Mouse (Mus musculus): ENCODE data around the gene Foxn2. TPM values are rescaled to one million over a fixed set of nuclear protein-coding genes. Genes with fewer than 3 reads are reported as not detected.
"Not testable (repeated sequence)": the region's sequence is repeated elsewhere in the genome, so short reads cannot be mapped to it uniquely, and the experiment has no call there.

Gene Foxn2
- polyA plus RNA-seq, 1 experiment from 2014 or later, result 17.3 TPM

- Histone ChIP-seq H3K27ac (replicated peaks) (no peak overlapping the region), H3K27me3 (replicated peaks; ENCODE audit: low read depth, poor library complexity, severe bottlenecking) (no peaks in the 10 kb centered on the region), H3K4me3 (no peak overlapping the region), H3K36me3 (replicated peaks) (no peaks in the 10 kb centered on the region), H3K9me3 (no peaks in the 10 kb centered on the region), H3K4me1 (no peaks in the 10 kb centered on the region)
- 89% methylated on average over 6 of the region's 6 CpGs for WGBS
- no peak for DNase-seq (ENCODE audit: low spot score)
Measured at GRCm38 (mm10) chr17:88421246-88421645, 19.3 kb upstream of the Foxn2 start.

DNA sequence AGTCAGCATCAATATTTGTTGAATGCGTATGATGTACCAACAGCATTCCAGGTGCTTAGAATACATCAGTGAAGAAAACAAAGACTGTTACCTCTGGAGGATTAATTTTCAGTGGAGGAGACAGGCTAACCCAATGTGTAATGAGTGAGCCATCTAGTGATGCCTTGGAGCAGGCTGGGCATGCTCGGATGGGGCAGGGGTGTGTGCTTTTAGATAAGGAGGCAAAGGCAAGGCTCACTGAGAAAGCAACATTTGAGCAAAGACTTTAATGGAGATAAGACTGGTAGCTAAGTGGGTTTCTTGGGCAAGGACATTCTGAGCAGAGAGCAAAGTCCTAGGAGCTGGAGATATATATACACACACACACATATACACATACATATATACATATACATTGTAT, 9.8 kb upstream of the Foxn2 start:
- no peak for DNase-seq (ENCODE audit: low spot score)
- no peak overlapping the region for H3K27ac ChIP-seq (replicated peaks)
- no peaks in the 10 kb centered on the region for H3K9me3 ChIP-seq
- H3K4me3 ChIP-seq, result no peak overlapping the region
- no peaks in the 10 kb centered on the region for H3K4me1 ChIP-seq
- no peaks in the 10 kb centered on the region for H3K36me3 ChIP-seq (replicated peaks)
- no peaks in the 10 kb centered on the region for H3K27me3 ChIP-seq (replicated peaks; ENCODE audit: low read depth, poor library complexity, severe bottlenecking)
- WGBS, result 90% methylated on average over 2 of the region's 2 CpGs

- no peak overlapping the region for H3K27ac ChIP-seq (replicated peaks)
- WGBS, result 86% methylated on average over 12 of the region's 12 CpGs
- no peaks in the 10 kb centered on the region for H3K4me1 ChIP-seq
- H3K36me3 ChIP-seq (replicated peaks), result no peaks in the 10 kb centered on the region
- no peak overlapping the region for H3K4me3 ChIP-seq
- no peaks in the 10 kb centered on the region for H3K27me3 ChIP-seq (replicated peaks; ENCODE audit: low read depth, poor library complexity, severe bottlenecking)
- DNase-seq (ENCODE audit: low spot score), result no peak
- H3K9me3 ChIP-seq, result no peaks in the 10 kb centered on the region
Measured at GRCm38 (mm10) chr17:88431486-88431885, 9.0 kb upstream of the Foxn2 start.

DNA sequence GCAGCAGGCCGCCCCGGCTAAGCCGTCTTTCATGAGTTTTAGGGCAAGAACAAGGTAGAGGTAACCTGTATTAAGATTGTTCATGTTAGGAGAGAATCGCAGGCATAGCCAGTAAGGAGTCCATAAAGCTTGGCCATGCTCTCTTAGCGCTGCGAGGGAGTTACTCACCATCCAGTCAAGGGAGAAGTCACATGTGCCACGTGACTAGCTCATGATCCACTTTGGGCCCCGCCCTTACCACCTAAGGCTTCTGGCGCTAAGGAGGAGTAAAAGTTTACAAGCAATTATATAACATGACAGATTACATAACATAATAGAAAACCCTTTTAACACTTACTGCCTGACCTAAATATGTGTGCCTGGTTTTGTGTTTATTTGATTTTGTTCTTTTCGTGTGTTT, 8.5 kb upstream of the Foxn2 start:
- no peaks in the 10 kb centered on the region for H3K4me1 ChIP-seq
- no peak overlapping the region for H3K27ac ChIP-seq (replicated peaks)
- no peaks in the 10 kb centered on the region for H3K9me3 ChIP-seq
- H3K27me3 ChIP-seq (replicated peaks; ENCODE audit: low read depth, poor library complexity, severe bottlenecking), result no peaks in the 10 kb centered on the region
- 85% methylated on average over 10 of the region's 10 CpGs for WGBS
- no peak for DNase-seq (ENCODE audit: low spot score)
- no peak overlapping the region for H3K4me3 ChIP-seq
- H3K36me3 ChIP-seq (replicated peaks), result no peaks in the 10 kb centered on the region

DNA sequence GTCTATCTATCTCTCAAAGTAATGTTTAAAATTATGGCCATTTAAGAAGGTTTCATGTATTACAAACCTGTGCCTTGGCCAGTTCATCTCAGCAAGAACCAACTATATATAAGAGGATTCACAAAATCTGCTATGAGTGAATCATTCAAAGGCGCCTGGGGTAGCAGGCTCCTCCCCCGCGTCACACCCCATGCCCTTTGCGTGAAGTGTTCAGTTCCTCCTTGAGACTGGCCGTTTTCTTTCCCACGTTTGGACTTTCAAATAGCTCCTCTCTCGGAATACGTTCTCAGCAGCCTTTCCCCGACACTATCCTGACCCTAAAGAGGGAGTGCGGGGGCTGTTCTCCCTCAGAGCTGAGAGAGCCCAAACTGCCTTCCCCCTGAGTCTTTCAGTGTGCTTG, 5.2 kb upstream of the Foxn2 start:
- no peaks in the 10 kb centered on the region for H3K36me3 ChIP-seq (replicated peaks)
- WGBS, result 81% methylated on average over 10 of the region's 10 CpGs
- H3K9me3 ChIP-seq, result no peaks in the 10 kb centered on the region
- H3K27me3 ChIP-seq (replicated peaks; ENCODE audit: low read depth, poor library complexity, severe bottlenecking), result no peaks in the 10 kb centered on the region
- no peak for DNase-seq (ENCODE audit: low spot score)
- peaks cover 4% of the 10 kb centered on the region; the same call in 1 of the 2 replicates for H3K4me1 ChIP-seq
- no peak overlapping the region for H3K4me3 ChIP-seq
- H3K27ac ChIP-seq (replicated peaks), result no peak overlapping the region

GRCm38 (mm10) chr17:88436284-88436683, 4.2 kb upstream of the Foxn2 start:
- Histone ChIP-seq H3K27me3 (replicated peaks; ENCODE audit: low read depth, poor library complexity, severe bottlenecking) (no peaks in the 10 kb centered on the region), H3K9me3 (no peaks in the 10 kb centered on the region), H3K36me3 (replicated peaks) (no peaks in the 10 kb centered on the region), H3K4me1 (peaks cover 4% of the 10 kb centered on the region; the same call in 1 of the 2 replicates), H3K4me3 (no peak overlapping the region), H3K27ac (replicated peaks) (no peak overlapping the region)
- 91% methylated on average over 4 of the region's 4 CpGs for WGBS
- DNase-seq (ENCODE audit: low spot score), result no peak

DNA sequence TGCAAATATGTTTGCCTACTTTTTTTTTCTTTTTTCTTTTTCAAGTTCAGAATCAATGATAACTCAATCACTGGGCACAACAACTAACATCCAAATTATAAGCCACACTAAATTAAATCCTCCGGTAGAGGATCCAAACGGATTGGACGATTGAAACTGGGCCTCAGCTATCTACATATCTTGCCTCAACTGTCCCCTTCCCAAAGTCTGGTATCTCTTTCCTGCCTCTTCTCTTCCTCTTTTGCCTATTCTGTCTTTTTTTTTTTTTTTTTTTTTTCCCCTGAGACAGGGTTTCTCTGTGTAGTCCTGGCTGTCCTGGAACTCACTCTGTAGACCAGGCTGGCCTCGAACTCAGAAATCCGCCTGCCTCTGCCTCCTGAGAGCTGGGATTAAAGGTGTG, 3.8 kb upstream of the Foxn2 start:
- DNase-seq (ENCODE audit: low spot score); H3K27ac ChIP-seq (replicated peaks); H3K27me3 ChIP-seq (replicated peaks; ENCODE audit: low read depth, poor library complexity, severe bottlenecking); H3K36me3 ChIP-seq (replicated peaks); H3K9me3 ChIP-seq; H3K4me1 ChIP-seq; H3K4me3 ChIP-seq: not testable (repeated sequence)
- WGBS, result 94% methylated on average over 5 of the region's 5 CpGs

- no peak for DNase-seq (ENCODE audit: low spot score)
- Histone ChIP-seq H3K9me3 (no peaks in the 10 kb centered on the region), H3K4me3 (no peak overlapping the region), H3K4me1 (peaks cover 8% of the 10 kb centered on the region; the same call in 1 of the 2 replicates), H3K27ac (replicated peaks) (no peak overlapping the region), H3K27me3 (replicated peaks; ENCODE audit: low read depth, poor library complexity, severe bottlenecking) (no peaks in the 10 kb centered on the region), H3K36me3 (replicated peaks) (no peaks in the 10 kb centered on the region)
- 80% methylated on average over 1 of the region's 1 CpGs for WGBS
Measured at GRCm38 (mm10) chr17:88437391-88437790, 3.1 kb upstream of the Foxn2 start.

DNA sequence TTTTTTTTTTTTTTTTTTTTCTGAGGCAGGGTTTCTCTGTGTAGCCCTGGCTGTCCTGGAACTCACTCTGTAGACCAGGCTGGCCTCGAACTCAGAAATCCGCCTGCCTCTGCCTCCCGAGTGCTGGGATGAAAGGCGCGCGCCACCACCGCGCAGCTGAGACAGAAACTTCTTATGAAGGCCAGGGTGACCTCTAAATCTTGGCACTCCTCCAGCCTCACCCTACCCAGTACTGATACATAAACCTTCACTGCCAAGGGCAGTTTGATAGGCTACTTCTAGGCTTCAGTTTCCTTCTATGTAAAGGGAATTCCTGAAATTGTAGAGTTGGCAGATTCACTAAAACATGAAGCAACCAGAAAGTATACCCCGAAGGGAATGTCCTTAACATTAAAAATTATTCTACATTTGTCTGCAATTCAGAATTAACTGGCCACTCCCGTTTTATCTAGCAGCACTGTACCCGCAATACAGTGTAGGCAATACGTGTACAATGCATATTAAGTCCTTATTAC, 918 bp upstream of the Foxn2 start:
- 88% methylated on average over 12 of the region's 12 CpGs for WGBS
- DNase-seq (ENCODE audit: low spot score), result no peak
- peak overlapping the region; percentile 91 for H3K4me3 ChIP-seq
- no peaks in the 10 kb centered on the region for H3K9me3 ChIP-seq
- H3K4me1 ChIP-seq, result peaks cover 8% of the 10 kb centered on the region; the same call in 1 of the 2 replicates
- H3K36me3 ChIP-seq (replicated peaks), result no peaks in the 10 kb centered on the region
- peak overlapping the region; percentile 95 for H3K27ac ChIP-seq (replicated peaks)
- no peaks in the 10 kb centered on the region for H3K27me3 ChIP-seq (replicated peaks; ENCODE audit: low read depth, poor library complexity, severe bottlenecking)

GRCm38 (mm10) chr17:88441001-88441431, 505 bp downstream of the Foxn2 start:
- Histone ChIP-seq H3K27ac (replicated peaks) (peak overlapping the region; percentile 95), H3K27me3 (replicated peaks; ENCODE audit: low read depth, poor library complexity, severe bottlenecking) (no peaks in the 10 kb centered on the region), H3K4me1 (peaks cover 8% of the 10 kb centered on the region; the same call in 1 of the 2 replicates), H3K4me3 (peak overlapping the region; percentile 91), H3K36me3 (replicated peaks) (no peaks in the 10 kb centered on the region), H3K9me3 (no peaks in the 10 kb centered on the region)
- 0% methylated on average over 55 of the region's 55 CpGs for WGBS
- DNase-seq (ENCODE audit: low spot score), result peak; percentile 73

DNA sequence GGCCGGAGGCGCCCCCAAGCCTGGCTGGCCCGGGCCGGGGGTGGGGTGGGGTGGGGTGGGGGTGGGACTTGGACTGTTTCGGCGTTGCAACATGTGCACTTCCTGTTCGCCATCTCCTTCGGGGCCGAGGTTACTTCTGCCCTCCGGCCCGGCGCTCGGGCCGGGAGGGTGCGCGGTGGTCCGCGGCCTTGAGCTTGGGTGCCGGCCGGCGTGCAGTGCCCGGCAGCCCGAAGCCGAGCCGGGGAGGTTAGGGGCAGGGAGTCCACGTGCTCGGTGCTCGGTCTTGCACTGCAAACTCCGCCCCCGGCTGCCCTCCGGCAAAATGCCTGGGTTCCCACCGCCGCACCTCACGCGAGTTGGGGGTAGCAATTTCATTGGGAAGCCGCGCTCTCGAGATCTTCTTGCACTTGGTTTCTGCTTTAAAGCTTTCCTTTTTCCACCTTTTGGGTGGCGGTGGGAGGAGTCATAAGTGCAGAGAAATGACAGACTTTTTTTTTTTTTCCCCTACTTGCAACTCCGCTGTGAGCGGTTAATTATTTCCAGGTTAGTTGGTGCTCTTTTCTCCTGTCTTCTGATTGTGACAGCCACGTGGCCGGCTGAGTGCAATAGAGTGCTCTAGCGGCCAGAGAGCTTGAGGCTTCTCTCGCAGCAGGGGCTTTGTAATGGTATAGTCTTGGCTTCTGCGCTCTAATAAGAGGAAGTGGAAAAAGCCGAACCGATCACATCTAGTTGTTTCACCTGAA, 1.1 kb downstream of the Foxn2 start:
- WGBS, result under 1% methylated on average over 48 of the region's 48 CpGs
- Histone ChIP-seq H3K4me1 (peaks cover 8% of the 10 kb centered on the region; the same call in 1 of the 2 replicates), H3K27ac (replicated peaks) (peak overlapping the region; percentile 95), H3K9me3 (no peaks in the 10 kb centered on the region), H3K36me3 (replicated peaks) (no peaks in the 10 kb centered on the region), H3K4me3 (peak overlapping the region; percentile 91), H3K27me3 (replicated peaks; ENCODE audit: low read depth, poor library complexity, severe bottlenecking) (no peaks in the 10 kb centered on the region)
- peak; percentile 90 for DNase-seq (ENCODE audit: low spot score)

DNA sequence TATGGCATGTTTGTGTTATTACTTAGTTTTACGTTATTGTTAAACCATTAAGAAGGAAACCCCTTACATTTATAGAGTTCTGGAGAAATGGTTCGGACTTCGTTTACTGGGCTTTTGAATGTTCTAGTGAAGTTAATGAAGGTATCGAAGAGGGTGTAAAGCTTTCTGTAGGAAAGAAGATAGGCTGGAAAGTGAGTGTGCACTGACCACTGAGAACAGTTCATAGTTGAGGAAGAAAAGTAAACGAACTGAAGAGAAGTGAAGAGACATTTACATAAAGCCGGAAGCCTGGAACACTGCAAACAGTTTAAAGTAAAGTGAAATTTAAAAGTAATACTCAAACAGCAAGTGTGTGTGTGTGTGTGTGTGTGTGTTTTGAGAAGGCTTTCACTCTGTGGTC, 2.1 kb downstream of the Foxn2 start:
- Histone ChIP-seq H3K9me3 (no peaks in the 10 kb centered on the region), H3K27me3 (replicated peaks; ENCODE audit: low read depth, poor library complexity, severe bottlenecking) (no peaks in the 10 kb centered on the region), H3K4me3 (peak overlapping the region; percentile 91), H3K27ac (replicated peaks) (no peak overlapping the region), H3K4me1 (peaks cover 8% of the 10 kb centered on the region; the same call in 1 of the 2 replicates), H3K36me3 (replicated peaks) (no peaks in the 10 kb centered on the region)
- WGBS, result 84% methylated on average over 6 of the region's 6 CpGs
- no peak for DNase-seq (ENCODE audit: low spot score)

DNA sequence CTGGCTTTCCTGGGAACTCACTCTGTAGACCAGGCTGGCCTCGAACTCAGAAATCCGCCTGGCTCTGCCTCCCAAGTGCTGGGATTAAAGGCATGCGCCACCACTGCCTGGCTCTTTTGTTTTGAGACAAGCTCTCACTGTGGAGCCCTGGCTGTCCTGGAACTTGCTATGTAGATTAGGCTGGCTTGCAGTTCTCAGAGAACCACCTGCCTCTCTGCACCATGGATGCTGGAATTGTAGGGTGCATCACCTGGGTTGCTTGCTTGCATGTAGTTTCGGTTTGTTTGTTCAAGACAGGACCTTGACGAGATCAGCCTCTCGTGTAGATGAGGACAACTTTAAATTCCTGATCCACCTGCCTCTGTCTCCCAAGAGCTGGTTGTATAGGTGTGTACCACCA, 2.7 kb downstream of the Foxn2 start:
- H3K36me3 ChIP-seq (replicated peaks), result no peaks in the 10 kb centered on the region
- H3K4me1 ChIP-seq, result peaks cover 8% of the 10 kb centered on the region; the same call in 1 of the 2 replicates
- H3K27me3 ChIP-seq (replicated peaks; ENCODE audit: low read depth, poor library complexity, severe bottlenecking), result no peaks in the 10 kb centered on the region
- peak overlapping the region; percentile 91; the same call in 1 of the 2 replicates for H3K4me3 ChIP-seq
- no peak overlapping the region for H3K27ac ChIP-seq (replicated peaks)
- WGBS, result 87% methylated on average over 6 of the region's 6 CpGs
- no peak for DNase-seq (ENCODE audit: low spot score)
- H3K9me3 ChIP-seq, result no peaks in the 10 kb centered on the region
